In genomic region chr7:30957367-30957783, GRCm38 (mm10) we compare ENCODE assay signal across 8 mouse cellular contexts. TPM values are rescaled to one million over a fixed set of nuclear protein-coding genes. Genes with fewer than 3 reads are reported as not detected.
DNase-seq lines count a peak whose midpoint lies in the region; ATAC-seq and TF ChIP-seq lines count a peak whose summit lies in the region.

No protein-coding gene starts in this region.

- peak overlapping the region; percentile 100 for H3K9ac ChIP-seq in CH12.LX (ENCODE audit: insufficient read depth, low read depth)
- peak overlapping the region; percentile 96 for H3K9ac ChIP-seq in forebrain, embryonic 11.5 days (ENCODE audit: low read length)
- H3K9ac ChIP-seq in heart, embryonic 16.5 days (ENCODE audit: low read length): peak overlapping the region; percentile 97
- H3K9ac ChIP-seq in liver, embryonic 16.5 days (ENCODE audit: low read depth, low read length): peak overlapping the region; percentile 96
- H3K9ac ChIP-seq in neural tube, embryonic 15.5 days (replicated peaks): peak overlapping the region; percentile 93

- ATAC-seq in forebrain, embryonic 11.5 days (replicated peaks; ENCODE audit: low FRiP score): peak; percentile 71
- peak; percentile 52 for ATAC-seq in heart, embryonic 16.5 days (replicated peaks; ENCODE audit: extremely low read depth, insufficient read depth, low FRiP score)
- ATAC-seq in liver, embryonic 16.5 days (ENCODE audit: low read depth): peak; percentile 73
- ATAC-seq in neural tube, embryonic 15.5 days (ENCODE audit: low FRiP score): peak; percentile 53

- dilution Hi-C loops in CH12.LX (cut with MboI; ENCODE audit: extremely low pct_ligation_motif_present, extremely low pct_unique_long_range_greater_than_20kb, low sequenced_read_pairs): no loop called here

- WGBS in forebrain, embryonic 11.5 days: under 1% methylated on average over 43 of the region's 43 CpGs
- under 1% methylated on average over 43 of the region's 43 CpGs for WGBS in heart, embryonic 16.5 days
- WGBS in liver, embryonic 16.5 days (ENCODE audit: insufficient replicate concordance): under 1% methylated on average over 40 of the region's 43 CpGs
- under 1% methylated on average over 43 of the region's 43 CpGs for WGBS in neural tube, embryonic 15.5 days

- peaks cover 24 to 43% of the 10 kb centered on the region in 2 experiments for H3K36me3 ChIP-seq in CH12.LX (replicated peaks in 1 of 2; ENCODE audit: control insufficient read depth in 1 of 2, insufficient read depth in 1 of 2, low read length in 1 of 2)
- H3K36me3 ChIP-seq in forebrain, embryonic 11.5 days (ENCODE audit: control insufficient read depth, insufficient read depth, low read length): peaks cover 10% of the 10 kb centered on the region
- peaks cover 32% of the 10 kb centered on the region for H3K36me3 ChIP-seq in heart, embryonic 16.5 days (ENCODE audit: control insufficient read depth, insufficient read depth)
- peaks cover 20% of the 10 kb centered on the region for H3K36me3 ChIP-seq in liver, embryonic 16.5 days (ENCODE audit: control insufficient read depth, insufficient read depth)
- H3K36me3 ChIP-seq in neural tube, embryonic 15.5 days: peaks cover 27% of the 10 kb centered on the region

- no peaks in the 10 kb centered on the region for H3K27me3 ChIP-seq in CH12.LX (replicated peaks)
- no peaks in the 10 kb centered on the region for H3K27me3 ChIP-seq in forebrain, embryonic 11.5 days (ENCODE audit: control insufficient read depth, insufficient read depth, low read length)
- no peaks in the 10 kb centered on the region for H3K27me3 ChIP-seq in heart, embryonic 16.5 days (ENCODE audit: control insufficient read depth, insufficient read depth, low read length)
- H3K27me3 ChIP-seq in liver, embryonic 16.5 days (ENCODE audit: control insufficient read depth, insufficient read depth, low read depth, low read length): no peaks in the 10 kb centered on the region
- H3K27me3 ChIP-seq in neural tube, embryonic 15.5 days (replicated peaks): no peaks in the 10 kb centered on the region

- peak overlapping the region; percentile 70; the same call in 1 of the 2 replicates for H3K4me2 ChIP-seq in CH12.LX (ENCODE audit: insufficient read depth, low read depth, poor library complexity, severe bottlenecking)
- H3K4me2 ChIP-seq in forebrain, embryonic 11.5 days (ENCODE audit: low read depth, low read length, severe bottlenecking): peak overlapping the region; percentile 35
- H3K4me2 ChIP-seq in heart, embryonic 16.5 days (ENCODE audit: low read depth, low read length): peak overlapping the region; percentile 71
- H3K4me2 ChIP-seq in liver, embryonic 16.5 days (ENCODE audit: low read depth, low read length): peak overlapping the region; percentile 88
- peak overlapping the region; percentile 94 for H3K4me2 ChIP-seq in neural tube, embryonic 15.5 days

- peak overlapping the region; percentile 69 for H3K27ac ChIP-seq in CH12.LX (ENCODE audit: insufficient read depth, low read depth)
- peak overlapping the region; percentile 95 for H3K27ac ChIP-seq in forebrain, embryonic 11.5 days (ENCODE audit: low read depth, low read length)
- H3K27ac ChIP-seq in heart, embryonic 16.5 days (ENCODE audit: low read length): peak overlapping the region; percentile 99
- peak overlapping the region; percentile 94 for H3K27ac ChIP-seq in liver, embryonic 16.5 days (ENCODE audit: low read length)
- H3K27ac ChIP-seq in neural tube, embryonic 15.5 days (replicated peaks): peak overlapping the region; percentile 99

- H3K4me3 ChIP-seq in CH12.LX (replicated peaks in 1 of 3; ENCODE audit: low read depth in 2 of 3, low read length in 2 of 3, poor library complexity in 1 of 3): peak overlapping the region; percentile 67 to 91 (median 88)
- peak overlapping the region; percentile 95 for H3K4me3 ChIP-seq in forebrain, embryonic 11.5 days (ENCODE audit: low read depth, low read length)
- peak overlapping the region; percentile 78 for H3K4me3 ChIP-seq in heart, embryonic 16.5 days (ENCODE audit: low read length)
- H3K4me3 ChIP-seq in liver, embryonic 16.5 days (ENCODE audit: low read depth, low read length): peak overlapping the region; percentile 89
- H3K4me3 ChIP-seq in neural tube, embryonic 15.5 days (replicated peaks): peak overlapping the region; percentile 64

- TF ChIP-seq CTCF in CH12.LX (conservative IDR thresholded peaks at IDR 0.05 in 1 of 2, IDR thresholded peaks at IDR 0.05 in 1 of 2; ENCODE audit: low read depth in 2 of 2, low read length in 2 of 2): no peak

- H3K4me1 ChIP-seq in CH12.LX (ENCODE audit: control insufficient read depth in 1 of 2, insufficient read depth in 2 of 2): peaks cover 21 to 45% of the 10 kb centered on the region in 2 experiments
- peaks cover 10% of the 10 kb centered on the region for H3K4me1 ChIP-seq in forebrain, embryonic 11.5 days (replicated peaks; ENCODE audit: control insufficient read depth, insufficient read depth, low read length)
- peaks cover 14% of the 10 kb centered on the region for H3K4me1 ChIP-seq in heart, embryonic 16.5 days (ENCODE audit: control insufficient read depth, insufficient read depth, low read length)
- H3K4me1 ChIP-seq in liver, embryonic 16.5 days (ENCODE audit: control insufficient read depth, low read depth, low read length): peaks cover 22% of the 10 kb centered on the region
- peaks cover 43% of the 10 kb centered on the region for H3K4me1 ChIP-seq in neural tube, embryonic 15.5 days

- TF ChIP-seq POLR2A in CH12.LX (IDR thresholded peaks at IDR 0.05; ENCODE audit: low read depth, low read length): peak; percentile 79

- H3K9me3 ChIP-seq in CH12.LX (replicated peaks; ENCODE audit: low read length): no peaks in the 10 kb centered on the region
- H3K9me3 ChIP-seq in forebrain, embryonic 11.5 days (ENCODE audit: control insufficient read depth, low read length): no peaks in the 10 kb centered on the region
- no peaks in the 10 kb centered on the region for H3K9me3 ChIP-seq in heart, embryonic 16.5 days (replicated peaks; ENCODE audit: control insufficient read depth, low read length)
- H3K9me3 ChIP-seq in liver, embryonic 16.5 days (replicated peaks; ENCODE audit: control insufficient read depth, low read length): no peaks in the 10 kb centered on the region
- H3K9me3 ChIP-seq in neural tube, embryonic 15.5 days (replicated peaks): no peaks in the 10 kb centered on the region

- in situ Hi-C loops in CH12.LX (cut with MboI; ENCODE audit: low pct_ligation_motif_present, low pct_unique_long_range_greater_than_20kb, low sequenced_read_pairs): no loop called here

- no peak for TF ChIP-seq EP300 in CH12.LX (IDR thresholded peaks at IDR 0.05; ENCODE audit: low read length)

- no peak for TF ChIP-seq RAD21 in CH12.LX (IDR thresholded peaks at IDR 0.05; ENCODE audit: low read depth, low read length)

- DNase-seq in CH12.LX (ENCODE audit: extremely low read depth): peak; percentile 79
- DNase-seq in c-Kit-positive CD71-negative TER-119-negative erythroid progenitor cells, embryonic 14.5 days (ENCODE audit: low read depth): peak; percentile 78
- DNase-seq in forebrain, embryonic 11.5 days (ENCODE audit: low spot score): peak; percentile 94
- peak; percentile 92 to 95 for DNase-seq in kidney, postnatal 4 days
- peak; percentile 90 for DNase-seq in testis, postnatal 14 days (ENCODE audit: low spot score)

- H3K79me2 ChIP-seq in CH12.LX (replicated peaks; ENCODE audit: control insufficient read depth, extremely low read depth, insufficient read depth, poor library complexity, severe bottlenecking): no peaks in the 10 kb centered on the region; the same call in 1 of the 2 replicates

RNA-seq across cellular contexts. Expression of gene Usf2, which starts 0.8 kb away (rescaled TPM):
- 42.0 and 47.9 TPM in 2 replicates for total RNA-seq in CH12.LX (2012; rRNA removed)
- 47.0 and 57.2 TPM in 2 replicates for total RNA-seq in CH12.LX (2014; rRNA removed)
- 102 and 103 TPM in 2 replicates for polyA plus RNA-seq in CH12.LX (2012; ENCODE audit: insufficient read length, low read depth)
- polyA plus RNA-seq in forebrain, embryonic 11.5 days (2014; fragmentation: Nextera tagmentation; extraction: Ambion mirVana): 28.4 and 29.3 TPM in 2 replicates
- 15.5 and 16.6 TPM in 2 replicates for polyA plus RNA-seq in heart, embryonic 16.5 days (2015; fragmentation: Nextera tagmentation; extraction: Ambion mirVana)
- polyA plus RNA-seq in liver, embryonic 16.5 days (2015; fragmentation: Nextera tagmentation; extraction: Ambion mirVana): 7.9 and 9.0 TPM in 2 replicates
- 27.7 and 36.0 TPM in 2 replicates for polyA plus RNA-seq in neural tube, embryonic 15.5 days (2015; fragmentation: Nextera tagmentation; extraction: Ambion mirVana)

RNA-seq across cellular contexts. Expression of gene Hamp, which starts 13.5 kb away (rescaled TPM):
- not detected in 2 replicates for total RNA-seq in CH12.LX (2012; rRNA removed)
- not detected in 2 replicates for total RNA-seq in CH12.LX (2014; rRNA removed)
- polyA plus RNA-seq in CH12.LX (2012; ENCODE audit: insufficient read length, low read depth): not detected in 2 replicates
- polyA plus RNA-seq in forebrain, embryonic 11.5 days (2014; fragmentation: Nextera tagmentation; extraction: Ambion mirVana): not detected in 2 replicates
- not detected in 2 replicates for polyA plus RNA-seq in heart, embryonic 16.5 days (2015; fragmentation: Nextera tagmentation; extraction: Ambion mirVana)
- 10.4 and 17.5 TPM in 2 replicates for polyA plus RNA-seq in liver, embryonic 16.5 days (2015; fragmentation: Nextera tagmentation; extraction: Ambion mirVana)
- polyA plus RNA-seq in neural tube, embryonic 15.5 days (2015; fragmentation: Nextera tagmentation; extraction: Ambion mirVana): not detected in 2 replicates

RNA-seq across cellular contexts. Expression of gene Lsr, which starts 15.9 kb away (rescaled TPM):
- total RNA-seq in CH12.LX (2012; rRNA removed) (0.08 and 0.13 TPM in 2 replicates), CH12.LX (2014; rRNA removed) (0.12 TPM in 1 of 2 replicates, not detected in the other)
- not detected in 2 replicates for polyA plus RNA-seq in CH12.LX (2012; ENCODE audit: insufficient read length, low read depth)
- polyA plus RNA-seq in forebrain, embryonic 11.5 days (2014; fragmentation: Nextera tagmentation; extraction: Ambion mirVana): 30.8 and 32.5 TPM in 2 replicates
- polyA plus RNA-seq in heart, embryonic 16.5 days (2015; fragmentation: Nextera tagmentation; extraction: Ambion mirVana): 10.8 and 14.5 TPM in 2 replicates
- 30.5 and 31.8 TPM in 2 replicates for polyA plus RNA-seq in liver, embryonic 16.5 days (2015; fragmentation: Nextera tagmentation; extraction: Ambion mirVana)
- polyA plus RNA-seq in neural tube, embryonic 15.5 days (2015; fragmentation: Nextera tagmentation; extraction: Ambion mirVana): 19.2 and 37.4 TPM in 2 replicates

RNA-seq across cellular contexts. Expression of gene Fam187b, which starts 16.2 kb away (rescaled TPM):
- total RNA-seq in CH12.LX (2012; rRNA removed) (not detected in 2 replicates), CH12.LX (2014; rRNA removed) (not detected in 2 replicates)
- polyA plus RNA-seq in CH12.LX (2012; ENCODE audit: insufficient read length, low read depth): not detected in 2 replicates
- 0.81 and 1.3 TPM in 2 replicates for polyA plus RNA-seq in forebrain, embryonic 11.5 days (2014; fragmentation: Nextera tagmentation; extraction: Ambion mirVana)
- polyA plus RNA-seq in heart, embryonic 16.5 days (2015; fragmentation: Nextera tagmentation; extraction: Ambion mirVana): 0.70 and 0.90 TPM in 2 replicates
- 3.2 and 3.8 TPM in 2 replicates for polyA plus RNA-seq in liver, embryonic 16.5 days (2015; fragmentation: Nextera tagmentation; extraction: Ambion mirVana)
- polyA plus RNA-seq in neural tube, embryonic 15.5 days (2015; fragmentation: Nextera tagmentation; extraction: Ambion mirVana): 0.20 and 1.4 TPM in 2 replicates

RNA-seq across cellular contexts. Expression of gene Hamp2, which starts 32.9 kb away (rescaled TPM):
- total RNA-seq in CH12.LX (2012; rRNA removed): not detected in 2 replicates
- total RNA-seq in CH12.LX (2014; rRNA removed): not detected in 2 replicates
- polyA plus RNA-seq in CH12.LX (2012; ENCODE audit: insufficient read length, low read depth): not detected in 2 replicates
- polyA plus RNA-seq in forebrain, embryonic 11.5 days (2014; fragmentation: Nextera tagmentation; extraction: Ambion mirVana): not detected in 2 replicates
- not detected in 2 replicates for polyA plus RNA-seq in heart, embryonic 16.5 days (2015; fragmentation: Nextera tagmentation; extraction: Ambion mirVana)
- not detected in 2 replicates for polyA plus RNA-seq in liver, embryonic 16.5 days (2015; fragmentation: Nextera tagmentation; extraction: Ambion mirVana)
- polyA plus RNA-seq in neural tube, embryonic 15.5 days (2015; fragmentation: Nextera tagmentation; extraction: Ambion mirVana): not detected in 2 replicates

Comparison
In these comparisons a context has a peak if more than half of its experiments do, and no peak if none do; other contexts are left out.
1. Peak in every context shown above with its lines: DNase-seq, ATAC-seq, H3K4me3 ChIP-seq and H3K27ac ChIP-seq.
2. H3K4me2 ChIP-seq: peak in every context shown above with its lines; median percentile 94 in neural tube, embryonic 15.5 days; 88 in liver, embryonic 16.5 days; 71 in heart, embryonic 16.5 days; 70 in CH12.LX; 35 in forebrain, embryonic 11.5 days.
3. RNA of gene Lsr, which starts 15.9 kb away (polyA plus RNA-seq): 30.8 to 32.5 TPM in forebrain, embryonic 11.5 days, 30.5 to 31.8 TPM in liver, embryonic 16.5 days, 19.2 to 37.4 TPM in neural tube, embryonic 15.5 days and 10.8 to 14.5 TPM in heart, embryonic 16.5 days; not detected in CH12.LX; every median in the first group is over 10 times any median in the second.